Mouse (Mus musculus) hindbrain, embryonic 12.5 days (tissue): ENCODE measurements around the gene Timm8a2. TPM values are rescaled to one million over a fixed set of nuclear protein-coding genes. Genes with fewer than 3 reads are reported as not detected.

Experiments
- ATAC-seq: fragments of 200-750 bp; cut with Nextera tagmentation; 2 replicates; pipeline ENCODE4 v1.8.0; 2017; ENCODE audit warnings: moderate TSS enrichment; ENCODE audit not compliant: low FRiP score
- H3K27ac ChIP-seq: fragments of 300-500 bp; sonication (generic); 2 replicates; pipeline ENCODE4 v1.5.1; 2016; ENCODE audit warnings: mild to moderate bottlenecking
- H3K27me3 ChIP-seq: fragments of 300-500 bp; sonication (generic); 2 replicates; pipeline ENCODE4 v1.6.1; 2016; ENCODE audit warnings: mild to moderate bottlenecking
- H3K36me3 ChIP-seq: fragments of 300-500 bp; sonication (generic); 2 replicates; pipeline ENCODE4 v1.6.1; 2016; ENCODE audit warnings: mild to moderate bottlenecking
- H3K4me1 ChIP-seq: fragments of 300-500 bp; sonication (generic); 2 replicates; pipeline ENCODE4 v1.6.1; 2016
- H3K4me2 ChIP-seq: fragments of 300-500 bp; sonication (generic); replicated peaks from 2 replicates; pipeline ENCODE4 v1.6.1; 2016; ENCODE audit warnings: mild to moderate bottlenecking
- H3K4me3 ChIP-seq: fragments of 300-500 bp; sonication (generic); 2 replicates; pipeline ENCODE4 v1.5.1; 2016; ENCODE audit warnings: mild to moderate bottlenecking
- H3K9ac ChIP-seq: fragments of 300-500 bp; sonication (generic); 2 replicates; pipeline ENCODE4 v1.6.1; 2016; ENCODE audit warnings: mild to moderate bottlenecking, moderate library complexity
- H3K9me3 ChIP-seq: fragments of 300-500 bp; sonication (generic); replicated peaks from 2 replicates; pipeline ENCODE4 v1.6.1; 2016; ENCODE audit warnings: mild to moderate bottlenecking
- WGBS: fragments of 180-500 bp; shearing (Covaris S2); methylation state at CpG from one replicate; pipeline ENCODE4 v1.1.7; 2016; 5-methylcytosine and 5-hydroxymethylcytosine counted together
- polyA plus RNA-seq: library from polyadenylated mRNA; unstranded; fragments of >200 nt; fragmentation: Nextera tagmentation; extraction: Ambion mirVana; gene quantifications from 2 replicates; pipeline ENCODE4 v1.2.1, GENCODE M21; 2016

Gene Timm8a2
- polyA plus RNA-seq, 1 experiment from 2014 or later, result not detected

DNA sequence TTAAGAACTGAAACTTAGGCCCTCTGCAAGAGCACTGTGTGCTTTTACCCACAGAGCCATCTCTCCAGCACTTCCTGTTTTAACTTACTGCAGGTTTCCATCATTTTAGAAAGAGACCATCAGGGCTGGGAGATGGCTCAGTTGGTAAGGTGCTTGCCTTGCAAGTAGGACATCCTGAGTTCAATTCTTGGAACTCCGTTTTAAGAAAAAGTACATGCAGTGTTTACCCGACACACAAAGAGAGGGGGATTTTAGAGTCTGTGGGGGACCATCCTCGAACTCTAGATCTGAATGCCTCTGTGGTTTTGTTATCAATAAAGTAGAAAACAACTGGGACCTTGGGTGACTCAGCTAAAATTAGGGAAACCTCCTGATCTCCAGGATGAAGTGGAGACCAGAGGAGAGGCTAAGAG is 6.9 kb downstream of the Timm8a2 start:
- Histone ChIP-seq H3K9ac (no peak overlapping the region), H3K4me3 (no peak overlapping the region), H3K9me3 (no peaks in the 10 kb centered on the region), H3K27ac (no peak overlapping the region), H3K27me3 (no peaks in the 10 kb centered on the region), H3K4me1 (no peaks in the 10 kb centered on the region), H3K4me2 (no peak overlapping the region), H3K36me3 (no peaks in the 10 kb centered on the region)
- no peak for ATAC-seq
- 80% methylated on average over 3 of the region's 3 CpGs for WGBS

- H3K27ac ChIP-seq, result no peak overlapping the region
- ATAC-seq, result no peak
- H3K4me3 ChIP-seq, result no peak overlapping the region
- H3K9me3 ChIP-seq, result no peaks in the 10 kb centered on the region
- H3K4me2 ChIP-seq, result no peak overlapping the region
- H3K4me1 ChIP-seq, result no peaks in the 10 kb centered on the region
- no peak overlapping the region for H3K9ac ChIP-seq
- no peaks in the 10 kb centered on the region for H3K27me3 ChIP-seq
- WGBS, result 82% methylated on average over 8 of the region's 8 CpGs
- no peaks in the 10 kb centered on the region for H3K36me3 ChIP-seq
Observed at GRCm38 (mm10) chr14:122042142-122042694, 7.7 kb downstream of the Timm8a2 start.

DNA sequence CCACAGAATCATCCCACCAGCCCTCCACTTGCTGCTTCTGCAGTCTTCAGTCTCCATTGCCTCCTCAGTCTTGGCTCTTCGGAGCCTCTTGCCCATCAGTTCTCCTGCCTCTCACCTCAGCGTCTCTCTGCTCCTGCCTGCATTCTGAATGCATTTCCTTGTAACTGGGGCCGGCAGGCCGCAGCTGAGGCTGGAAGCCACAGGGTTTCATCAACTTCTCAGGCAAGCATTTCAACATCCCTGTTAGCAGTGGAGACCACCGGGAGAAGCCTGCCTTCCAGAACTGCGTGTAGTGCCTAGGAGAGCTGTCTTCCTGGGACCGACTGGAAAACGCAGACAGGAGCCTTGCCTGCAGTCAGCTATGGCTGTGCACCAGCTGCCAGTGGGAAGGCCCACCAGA is 13.3 kb downstream of the Timm8a2 start:
- Histone ChIP-seq H3K9ac (no peak overlapping the region), H3K9me3 (no peaks in the 10 kb centered on the region), H3K36me3 (no peaks in the 10 kb centered on the region), H3K4me3 (no peak overlapping the region), H3K4me2 (no peak overlapping the region), H3K27me3 (no peaks in the 10 kb centered on the region), H3K4me1 (no peaks in the 10 kb centered on the region), H3K27ac (no peak overlapping the region)
- ATAC-seq, result no peak
- WGBS, result 89% methylated on average over 8 of the region's 8 CpGs

DNA sequence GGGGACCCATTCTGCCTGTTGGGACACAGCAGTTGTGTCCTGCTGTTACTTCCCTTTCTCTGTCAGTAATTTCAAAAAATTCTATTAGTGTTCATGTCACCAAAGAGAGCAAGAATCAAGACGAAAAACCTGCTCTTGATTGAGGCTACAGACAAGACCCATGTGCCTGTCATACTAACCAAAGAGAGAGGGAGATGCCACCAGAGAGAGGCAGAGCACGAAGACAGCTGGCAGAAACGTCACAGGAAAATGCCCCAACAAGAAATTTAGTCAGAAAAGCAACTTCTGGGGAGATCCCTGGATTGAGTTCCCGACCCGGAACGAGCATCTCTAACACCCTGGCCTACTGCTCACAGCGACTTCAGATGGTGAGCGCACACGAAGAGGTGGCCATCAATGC is 14.3 kb downstream of the Timm8a2 start:
- no peak for ATAC-seq
- WGBS, result 90% methylated on average over 9 of the region's 9 CpGs
- no peak overlapping the region for H3K4me3 ChIP-seq
- no peak overlapping the region for H3K9ac ChIP-seq
- H3K9me3 ChIP-seq, result no peaks in the 10 kb centered on the region
- no peaks in the 10 kb centered on the region for H3K4me1 ChIP-seq
- no peak overlapping the region for H3K27ac ChIP-seq
- no peak overlapping the region for H3K4me2 ChIP-seq
- no peaks in the 10 kb centered on the region for H3K36me3 ChIP-seq
- H3K27me3 ChIP-seq, result no peaks in the 10 kb centered on the region

- H3K27ac ChIP-seq, result no peak overlapping the region
- H3K9ac ChIP-seq, result no peak overlapping the region
- H3K9me3 ChIP-seq, result no peaks in the 10 kb centered on the region
- ATAC-seq, result no peak
- no peak overlapping the region for H3K4me2 ChIP-seq
- no peak overlapping the region for H3K4me3 ChIP-seq
- H3K36me3 ChIP-seq, result no peaks in the 10 kb centered on the region
- H3K27me3 ChIP-seq, result no peaks in the 10 kb centered on the region
- no peaks in the 10 kb centered on the region for H3K4me1 ChIP-seq
- 91% methylated on average over 9 of the region's 9 CpGs for WGBS
Observed at GRCm38 (mm10) chr14:122052896-122053635, 18.6 kb downstream of the Timm8a2 start.

DNA sequence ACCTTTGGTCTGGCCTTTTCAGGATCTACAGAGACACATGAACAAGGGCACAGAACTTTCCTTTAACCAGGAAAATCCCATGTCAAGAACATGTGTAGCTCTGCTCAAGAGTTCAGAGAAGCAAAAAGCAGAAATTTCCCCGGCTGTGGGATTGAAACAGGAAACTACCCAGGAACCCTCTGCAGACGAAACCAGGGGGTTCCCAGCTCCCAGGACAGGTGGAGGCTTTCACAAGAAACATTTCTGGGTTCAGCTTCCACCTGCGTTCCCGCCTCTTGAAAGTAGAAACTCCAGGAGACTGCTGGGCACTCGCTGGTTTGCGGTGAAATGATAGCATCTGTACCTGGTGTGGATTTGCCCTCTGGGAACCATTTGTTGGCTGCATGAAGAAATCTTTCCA is 22.4 kb downstream of the Timm8a2 start:
- 75% methylated on average over 6 of the region's 6 CpGs for WGBS
- no peaks in the 10 kb centered on the region for H3K27me3 ChIP-seq
- no peak overlapping the region for H3K4me2 ChIP-seq
- H3K9me3 ChIP-seq, result no peaks in the 10 kb centered on the region
- H3K27ac ChIP-seq, result no peak overlapping the region
- no peaks in the 10 kb centered on the region for H3K36me3 ChIP-seq
- no peaks in the 10 kb centered on the region for H3K4me1 ChIP-seq
- ATAC-seq, result no peak
- no peak overlapping the region for H3K9ac ChIP-seq
- H3K4me3 ChIP-seq, result no peak overlapping the region

DNA sequence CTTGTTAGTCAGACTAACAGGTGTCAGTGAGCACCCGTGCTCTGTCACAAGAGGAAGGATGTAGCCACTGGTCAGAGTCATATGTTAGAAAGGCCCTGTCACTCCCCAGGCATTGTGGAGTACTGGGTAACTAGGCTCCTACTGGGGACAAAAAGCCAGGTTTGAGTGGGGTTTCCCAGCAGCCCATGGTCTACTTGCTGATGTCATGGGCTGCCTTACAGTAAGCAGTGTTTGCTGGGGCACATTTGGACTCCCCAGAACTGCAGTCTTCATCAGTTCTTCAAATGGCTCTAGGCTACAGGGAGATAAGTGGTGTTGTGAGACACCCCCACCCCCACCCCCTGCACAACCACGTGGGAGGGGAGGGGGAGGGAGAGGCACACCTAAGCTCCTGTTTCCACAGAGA is 23.5 kb downstream of the Timm8a2 start:
- no peaks in the 10 kb centered on the region for H3K36me3 ChIP-seq
- no peak overlapping the region for H3K4me2 ChIP-seq
- no peaks in the 10 kb centered on the region for H3K27me3 ChIP-seq
- no peaks in the 10 kb centered on the region for H3K4me1 ChIP-seq
- no peak overlapping the region for H3K4me3 ChIP-seq
- H3K27ac ChIP-seq, result no peak overlapping the region
- WGBS, result 44% methylated on average over 2 of the region's 2 CpGs
- H3K9ac ChIP-seq, result no peak overlapping the region
- no peaks in the 10 kb centered on the region for H3K9me3 ChIP-seq
- ATAC-seq, result no peak

DNA sequence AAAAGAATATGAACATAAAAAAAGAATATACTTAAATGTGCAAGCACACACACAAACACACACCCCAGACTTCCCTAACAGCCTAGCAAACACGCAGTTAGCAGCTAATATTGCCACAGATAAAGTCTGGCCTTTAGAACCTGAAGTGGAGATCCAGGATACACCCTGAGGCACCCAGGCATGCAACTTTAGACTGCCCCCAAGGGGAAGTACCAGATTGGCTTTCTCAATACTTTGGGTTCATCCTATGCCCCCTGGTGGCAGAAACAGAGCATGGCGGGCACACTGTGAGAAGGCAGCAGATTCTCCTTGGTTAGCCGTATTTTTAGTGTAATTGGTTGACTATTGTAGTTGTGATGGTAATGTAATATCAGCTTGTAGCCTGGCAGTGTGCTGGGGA is 26.2 kb downstream of the Timm8a2 start:
- no peaks in the 10 kb centered on the region for H3K27me3 ChIP-seq
- H3K4me1 ChIP-seq, result no peaks in the 10 kb centered on the region
- H3K27ac ChIP-seq, result no peak overlapping the region
- H3K9ac ChIP-seq, result no peak overlapping the region
- no peaks in the 10 kb centered on the region for H3K36me3 ChIP-seq
- H3K4me3 ChIP-seq, result no peak overlapping the region
- ATAC-seq, result no peak
- H3K4me2 ChIP-seq, result no peak overlapping the region
- no peaks in the 10 kb centered on the region for H3K9me3 ChIP-seq
- WGBS, result 10% methylated on average over 3 of the region's 3 CpGs

- whole genome bisulfite sequencing, result 90% methylated on average over 6 of the region's 6 CpGs
- no peak overlapping the region for H3K4me3 ChIP-seq
Observed at GRCm38 (mm10) chr14:122061376-122061775, 26.9 kb downstream of the Timm8a2 start.

GRCm38 (mm10) chr14:122062411-122063090 is 28.1 kb downstream of the Timm8a2 start:
- no peak for ATAC-seq
- no peak overlapping the region for H3K4me2 ChIP-seq
- no peaks in the 10 kb centered on the region for H3K27me3 ChIP-seq
- H3K4me1 ChIP-seq, result no peaks in the 10 kb centered on the region
- H3K9me3 ChIP-seq, result no peaks in the 10 kb centered on the region
- H3K36me3 ChIP-seq, result no peaks in the 10 kb centered on the region
- WGBS, result 76% methylated on average over 10 of the region's 10 CpGs
- no peak overlapping the region for H3K27ac ChIP-seq
- no peak overlapping the region for H3K4me3 ChIP-seq
- H3K9ac ChIP-seq, result no peak overlapping the region

More at GRCm38 (mm10) chr14:122061376-122061775, 26.9 kb downstream of the Timm8a2 start:
- Histone ChIP-seq H3K4me1 (no peaks in the 10 kb centered on the region), H3K27me3 (no peaks in the 10 kb centered on the region), H3K27ac (no peak overlapping the region), H3K4me2 (no peak overlapping the region), H3K9me3 (no peaks in the 10 kb centered on the region), H3K9ac (no peak overlapping the region), H3K36me3 (no peaks in the 10 kb centered on the region)
- no peak for ATAC-seq

DNA sequence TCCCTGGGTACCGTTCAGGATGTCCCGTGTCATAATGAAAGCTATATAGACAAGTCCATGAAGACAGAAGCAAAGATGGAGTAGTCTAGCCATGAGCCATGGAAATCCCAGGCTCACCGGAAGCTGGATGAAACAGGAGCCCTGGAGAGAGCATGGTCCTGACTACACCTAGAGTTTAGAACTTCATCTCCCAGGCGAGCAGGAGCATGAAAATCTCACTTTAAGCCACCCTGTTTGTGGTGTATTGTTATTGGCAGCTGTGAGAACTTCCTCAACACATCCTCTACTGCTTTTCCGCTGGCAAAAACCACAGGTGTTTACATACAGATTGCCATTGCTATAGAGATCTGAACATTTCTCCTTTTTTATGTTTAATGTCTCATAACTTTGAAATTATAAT is 29.1 kb downstream of the Timm8a2 start:
- no peak overlapping the region for H3K27ac ChIP-seq
- no peak overlapping the region for H3K9ac ChIP-seq
- no peaks in the 10 kb centered on the region for H3K9me3 ChIP-seq
- no peak overlapping the region for H3K4me3 ChIP-seq
- no peaks in the 10 kb centered on the region for H3K36me3 ChIP-seq
- WGBS, result 76% methylated on average over 5 of the region's 5 CpGs
- H3K4me1 ChIP-seq, result no peaks in the 10 kb centered on the region
- no peak for ATAC-seq
- no peaks in the 10 kb centered on the region for H3K27me3 ChIP-seq
- H3K4me2 ChIP-seq, result no peak overlapping the region

GRCm38 (mm10) chr14:122064519-122064918 is 30.0 kb downstream of the Timm8a2 start:
- H3K9ac ChIP-seq, result no peak overlapping the region
- H3K27me3 ChIP-seq, result no peaks in the 10 kb centered on the region
- no peaks in the 10 kb centered on the region for H3K4me1 ChIP-seq
- H3K9me3 ChIP-seq, result no peaks in the 10 kb centered on the region
- 0 out of 2 replicates have a peak, but pooled peaks have one; percentile 17 for ATAC-seq
- no peak overlapping the region for H3K27ac ChIP-seq
- no peaks in the 10 kb centered on the region for H3K36me3 ChIP-seq
- H3K4me3 ChIP-seq, result no peak overlapping the region
- 12% methylated on average over 2 of the region's 2 CpGs for WGBS
- no peak overlapping the region for H3K4me2 ChIP-seq
